Mouse (Mus musculus): ENCODE results near the gene Gm10134.
"Not testable (repeated sequence)": the region's sequence is repeated elsewhere in the genome, so short reads cannot be mapped to it uniquely, and the experiment has no call there.

The Gm10134 gene

DNA sequence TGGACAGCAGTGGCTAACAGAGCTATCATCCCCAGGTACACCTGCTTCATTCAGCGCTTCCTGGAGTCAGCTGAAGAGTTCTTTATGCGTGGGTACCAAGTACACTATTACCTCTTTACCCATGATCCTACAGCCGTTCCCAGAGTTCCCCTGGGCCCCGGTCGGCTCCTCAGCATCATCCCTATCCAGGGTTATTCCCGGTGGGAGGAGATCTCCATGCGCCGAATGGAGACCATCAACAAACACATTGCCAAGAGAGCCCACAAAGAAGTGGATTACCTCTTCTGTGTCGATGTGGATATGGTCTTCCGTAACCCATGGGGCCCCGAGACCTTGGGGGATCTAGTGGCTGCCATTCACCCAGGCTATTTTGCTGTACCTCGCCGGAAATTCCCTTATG is 1.2 kb upstream of the Gm10134 start:
- no peak for DNase-seq (ENCODE audit: low spot score in 2 of 2)

DNA sequence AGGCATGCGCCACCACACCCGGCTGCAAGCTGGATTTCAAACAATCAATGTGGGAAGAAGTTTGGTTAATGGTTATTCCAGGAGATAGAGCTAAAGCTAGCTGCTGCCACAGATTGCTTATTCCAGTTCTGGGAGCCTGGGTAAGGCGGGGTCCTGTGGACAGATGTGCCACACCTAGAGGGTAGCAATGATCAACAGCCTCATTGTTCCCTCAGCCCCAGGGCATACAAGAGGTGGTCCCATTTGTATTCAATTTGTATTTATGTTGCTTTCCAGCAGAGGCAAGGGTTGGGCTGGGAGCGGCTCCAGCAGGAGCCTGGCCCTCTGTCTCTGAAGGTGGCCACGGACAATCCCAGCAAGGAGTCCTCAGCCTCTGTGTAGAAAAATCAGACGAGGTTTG is 396 bp downstream of the Gm10134 start:
- DNase-seq (ENCODE audit: low spot score in 2 of 2), result no peak

DNA sequence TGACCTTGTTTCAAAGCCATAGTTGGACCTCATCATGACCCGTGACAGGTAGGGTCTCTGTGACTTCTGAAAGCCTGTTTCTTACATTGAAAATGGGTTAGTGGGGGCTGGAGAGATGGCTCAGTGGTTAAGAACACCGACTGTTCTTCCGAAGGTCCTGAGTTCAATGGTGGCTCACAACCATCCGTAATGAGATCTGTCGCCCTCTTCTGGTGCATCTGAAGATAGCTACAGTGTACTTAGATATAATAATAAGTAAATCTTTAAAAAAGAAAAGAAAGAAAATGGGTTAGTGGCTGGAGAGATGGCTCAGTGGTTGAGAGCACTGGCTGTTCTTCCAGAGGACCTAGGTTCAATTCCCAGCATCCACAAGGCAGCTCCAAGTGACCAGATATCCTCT is 5.7 kb downstream of the Gm10134 start:
- DNase-seq (ENCODE audit: low spot score in 2 of 2), result not testable (repeated sequence)

DNA sequence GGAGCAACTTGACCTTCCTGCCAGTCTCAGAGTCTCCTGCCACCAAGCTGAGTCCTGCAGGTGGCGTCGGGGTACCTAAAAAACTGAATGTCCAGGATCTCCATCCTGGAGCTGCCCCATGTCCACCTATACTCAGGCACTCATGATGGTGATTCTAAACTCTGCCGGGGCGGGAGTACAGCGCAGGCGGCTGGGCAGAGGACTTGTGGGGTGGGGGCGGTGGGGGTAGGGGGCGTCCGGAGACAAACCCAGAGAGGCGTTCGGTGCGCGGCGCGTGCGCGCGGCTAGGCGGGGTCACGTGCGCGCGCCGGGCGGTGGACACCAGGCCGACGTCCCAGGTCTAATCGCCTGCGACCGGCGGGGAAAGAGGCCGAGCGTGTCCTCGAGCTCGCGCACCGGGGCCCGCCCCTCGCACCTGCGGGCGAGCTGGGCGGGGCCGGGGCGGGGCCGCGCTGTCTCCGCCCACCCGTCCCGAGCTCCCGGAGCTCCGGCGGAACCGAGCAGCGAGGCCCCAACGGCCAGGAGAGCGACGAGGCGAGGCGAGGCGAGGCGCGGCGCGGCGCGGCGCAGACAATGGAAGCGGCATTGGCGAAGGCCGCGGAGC is 7.0 kb downstream of the Gm10134 start, which contains the start of gene Ralgds:
Gene Ralgds (plus strand): TSS at position 328 of the 604 bp plus-strand sequence.
- no peak for DNase-seq (ENCODE audit: low spot score in 2 of 2)

DNA sequence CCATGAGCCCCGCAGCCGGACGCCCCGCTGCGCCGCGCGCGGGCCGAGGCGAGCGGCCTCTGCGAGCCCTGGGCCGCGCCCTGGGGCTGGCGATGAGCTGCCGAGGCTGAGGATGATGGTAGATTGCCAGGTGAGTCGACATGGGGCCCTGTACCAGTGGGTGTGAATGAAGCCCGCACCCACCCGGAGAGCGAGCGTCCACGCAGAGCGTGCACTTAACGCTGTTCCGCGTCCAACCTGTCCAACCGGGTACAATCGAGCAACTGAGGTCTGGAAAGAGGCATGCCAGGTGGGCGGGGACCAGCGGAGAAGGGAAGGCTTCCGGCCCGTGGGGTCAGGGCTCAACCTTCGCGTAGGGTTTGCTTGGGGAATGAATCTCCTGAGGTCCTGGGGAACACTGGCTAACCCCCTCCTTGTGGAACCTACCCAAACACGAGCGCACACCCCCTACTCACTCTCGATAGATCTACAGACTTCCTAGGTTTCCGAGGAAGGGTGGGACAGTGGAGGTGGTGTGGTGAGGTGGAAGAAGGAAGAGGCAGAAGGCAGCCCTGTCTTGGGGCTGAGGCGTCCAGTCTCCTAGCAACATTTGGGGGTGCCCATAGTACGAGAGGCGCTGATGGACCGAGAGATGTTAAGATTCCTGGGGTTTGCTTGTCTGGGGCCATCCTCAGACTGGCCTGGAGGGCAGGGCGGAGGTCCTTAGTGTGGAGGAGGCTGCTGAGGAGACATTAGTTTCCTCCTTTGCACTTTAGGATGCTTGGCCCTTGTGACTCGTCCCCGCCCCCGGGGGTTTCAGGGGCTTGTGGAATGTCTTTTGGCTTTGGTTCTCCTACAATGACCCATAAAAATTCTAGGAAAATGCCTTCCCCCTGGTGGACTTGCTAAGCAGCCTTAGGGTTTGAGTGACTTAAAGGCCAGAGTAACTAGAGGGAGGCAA is 7.8 kb downstream of the Gm10134 start:
- DNase-seq (ENCODE audit: low spot score in 2 of 2), result peak in 1 of 2 experiments; percentile 46

DNA sequence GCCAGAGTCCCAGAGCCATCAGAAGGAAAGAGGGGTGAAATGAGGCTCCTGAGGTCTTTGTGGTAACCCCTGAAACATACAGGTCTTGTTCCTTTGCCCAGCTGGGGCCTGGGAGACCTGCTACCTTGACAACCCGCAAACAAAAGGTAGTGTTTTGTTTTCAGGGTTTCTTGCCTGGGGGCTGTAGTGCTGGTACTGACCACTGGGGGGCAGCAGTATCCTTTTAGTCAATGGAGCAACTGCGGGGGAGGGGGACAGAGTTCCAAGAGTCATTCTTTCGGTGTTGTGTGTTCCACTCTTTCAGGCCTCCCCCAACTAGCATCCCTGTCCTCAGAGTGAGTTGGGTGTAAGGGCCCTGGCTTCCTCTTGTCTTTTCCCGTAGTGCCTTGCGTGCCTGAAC is 8.6 kb downstream of the Gm10134 start:
- peak in 1 of 2 experiments; percentile 89 for DNase-seq (ENCODE audit: low spot score in 2 of 2)

DNA sequence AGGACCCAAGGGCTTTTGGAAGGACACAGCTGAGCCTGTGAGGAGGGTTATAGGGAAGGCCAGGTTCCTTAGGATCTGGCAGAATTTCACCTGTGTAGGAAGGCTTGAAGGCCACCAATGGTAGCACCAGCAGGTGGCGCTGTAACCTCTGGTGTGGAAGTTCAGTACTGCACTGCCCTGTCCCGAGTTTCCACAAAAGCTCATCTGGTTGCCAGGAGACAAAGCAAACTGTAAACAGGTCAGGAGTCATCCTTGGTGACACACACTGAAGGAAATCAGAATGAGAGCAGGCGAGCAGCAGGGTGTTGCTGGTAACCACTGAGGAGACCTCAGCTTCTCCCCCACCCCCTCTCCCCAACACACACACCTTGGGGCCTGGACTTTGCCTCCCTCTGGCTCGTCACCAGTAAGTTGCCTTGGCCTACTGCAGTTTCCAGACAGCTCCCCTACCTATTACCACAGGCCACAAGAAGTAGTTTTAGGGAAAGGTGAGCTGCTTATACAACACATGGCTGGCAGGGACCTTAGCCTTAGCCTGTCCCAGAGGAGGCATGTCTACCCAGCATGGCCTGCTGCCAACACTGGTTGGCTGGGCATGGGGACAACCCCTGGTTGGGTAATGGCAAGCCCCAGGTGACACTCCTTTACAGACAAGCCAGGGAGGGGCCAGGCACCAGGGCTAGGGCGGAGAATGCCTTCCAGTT is 11.5 kb downstream of the Gm10134 start:
- no peak for DNase-seq (ENCODE audit: low spot score in 2 of 2)

DNA sequence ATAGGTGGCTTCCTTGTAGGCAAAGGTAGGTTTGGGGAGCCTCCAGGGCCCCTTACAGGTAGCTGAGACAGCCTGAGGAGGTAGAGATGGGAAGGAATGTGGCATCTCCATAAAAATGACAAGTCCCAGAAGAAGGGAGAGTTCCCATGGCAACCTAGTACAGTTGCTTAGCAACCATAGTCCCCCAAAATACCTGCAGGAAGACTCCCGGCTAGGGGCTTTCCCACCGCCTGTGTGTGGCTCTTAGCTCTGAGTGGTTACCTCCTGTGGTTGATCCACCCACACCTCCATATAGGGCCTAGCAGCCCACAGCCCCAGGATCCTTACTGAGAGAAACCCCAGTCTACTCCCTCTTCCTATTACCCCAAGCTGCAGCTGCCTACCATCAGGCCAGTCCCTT is 12.3 kb downstream of the Gm10134 start:
- peak; percentile 79 to 83 for DNase-seq (ENCODE audit: low spot score in 2 of 2)

DNA sequence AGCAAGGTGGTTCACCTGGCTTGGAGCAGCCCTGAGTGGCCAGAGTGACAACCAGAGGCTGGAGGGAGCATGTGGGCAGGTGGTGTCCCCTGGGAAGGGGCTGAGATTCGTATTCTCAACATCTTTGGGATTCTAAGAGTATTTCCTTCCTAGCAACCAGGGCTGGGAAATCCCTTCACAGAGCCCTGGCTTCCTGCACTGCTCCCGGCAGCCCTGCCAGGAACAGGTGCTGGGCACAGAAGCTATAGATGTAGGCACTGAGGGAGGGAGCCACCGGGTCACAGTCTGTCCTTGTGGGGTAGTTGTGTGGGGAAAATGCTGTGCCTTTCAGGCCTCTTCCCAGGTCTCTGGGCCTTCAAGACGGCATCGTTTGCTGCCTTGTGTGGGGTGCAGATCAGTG is 14.7 kb downstream of the Gm10134 start:
- DNase-seq (ENCODE audit: low spot score in 2 of 2), result no peak

DNA sequence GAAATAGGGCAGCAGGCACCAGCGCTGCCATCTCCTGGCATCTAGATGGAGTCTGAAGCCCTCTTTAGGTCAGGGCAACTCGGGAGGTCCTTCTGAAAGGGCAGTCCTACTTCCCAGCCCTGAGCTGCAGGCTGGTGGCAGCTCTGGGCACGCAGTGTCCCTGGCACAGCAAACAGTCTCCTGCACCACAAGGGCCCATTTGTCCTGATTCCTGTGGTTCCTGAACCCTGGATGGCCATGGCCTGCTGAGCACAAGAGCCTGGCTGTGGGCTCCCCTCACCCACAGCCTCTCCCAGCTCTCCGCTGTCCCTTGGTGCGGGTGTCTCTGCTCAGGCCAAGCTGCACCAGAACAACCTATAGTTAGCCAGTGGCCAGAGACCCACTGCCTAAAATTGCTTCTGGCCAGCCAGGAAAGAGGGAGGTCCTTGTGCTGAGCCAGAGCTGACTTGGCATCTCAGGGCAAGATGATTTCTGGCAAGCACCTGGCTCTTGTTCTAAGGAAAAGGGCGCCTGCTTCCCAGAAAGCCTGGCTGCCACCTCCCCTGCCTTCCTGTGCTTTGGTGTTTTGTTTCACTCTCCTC is 15.8 kb downstream of the Gm10134 start:
- peak in 1 of 2 experiments; percentile 75 for DNase-seq (ENCODE audit: low spot score in 2 of 2)

DNA sequence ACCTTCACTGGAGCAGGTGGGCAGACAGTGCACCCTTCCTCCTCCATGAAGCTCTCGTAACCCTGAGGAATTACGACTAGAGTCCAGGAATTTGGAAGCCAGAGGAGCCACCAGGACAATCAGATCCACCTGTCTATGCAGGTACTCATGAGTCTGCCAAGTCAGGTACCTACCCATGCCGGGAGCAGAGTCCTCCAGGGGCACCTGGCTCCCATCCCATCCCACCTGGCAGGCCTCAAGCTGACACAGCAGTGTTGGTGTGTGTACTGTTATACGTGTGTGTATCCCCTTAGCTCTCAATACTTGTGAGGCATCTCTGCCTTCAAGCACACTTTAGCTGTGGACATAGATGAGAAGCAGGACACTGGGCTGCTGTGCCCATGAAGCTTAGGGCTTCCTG is 16.3 kb downstream of the Gm10134 start:
- DNase-seq (ENCODE audit: low spot score in 2 of 2), result no peak

DNA sequence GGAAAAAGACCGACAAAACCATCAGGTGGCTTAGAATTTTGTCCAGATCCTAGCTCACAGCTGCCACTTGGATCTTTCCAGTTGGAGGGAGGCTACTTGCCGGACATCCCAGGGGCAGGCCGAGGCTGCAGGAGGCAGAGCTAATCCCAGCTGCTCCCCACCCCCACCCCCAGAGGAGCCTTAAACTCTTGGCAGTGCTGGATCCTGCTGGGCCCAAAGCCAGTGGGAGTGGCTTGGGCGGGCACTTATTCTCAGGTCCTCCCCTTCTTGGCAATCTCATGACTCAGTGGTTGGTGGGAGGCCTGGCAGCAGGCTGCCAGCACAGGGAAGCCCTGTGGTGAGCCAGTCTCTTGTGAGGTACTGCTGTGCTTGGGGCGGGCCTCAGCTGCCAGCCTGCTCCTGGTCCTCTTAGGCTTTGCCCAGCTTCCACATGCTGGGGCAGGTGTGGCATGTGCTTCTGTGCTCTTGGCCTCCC is 17.8 kb downstream of the Gm10134 start:
- DNase-seq (ENCODE audit: low spot score in 2 of 2), result peak; percentile 82 to 91

DNA sequence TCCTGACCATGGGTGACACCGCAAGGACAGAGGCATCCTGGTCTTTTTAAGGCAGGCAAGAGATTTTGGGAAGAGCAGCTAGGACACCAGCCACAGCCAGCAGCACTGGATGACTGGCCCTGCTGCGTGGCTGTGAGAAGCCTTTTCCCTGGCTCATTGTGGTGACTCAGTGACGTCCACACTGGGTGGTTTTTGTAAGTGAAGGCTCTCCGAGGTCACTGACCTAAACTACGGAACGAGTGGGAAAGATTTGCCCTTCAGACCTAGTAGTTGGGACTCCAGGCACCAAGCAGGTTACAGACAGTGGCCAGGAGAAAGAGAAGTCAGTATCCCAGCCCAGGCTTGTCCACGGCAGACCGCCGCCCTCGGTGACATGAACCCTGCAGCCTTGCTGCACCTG is 18.5 kb downstream of the Gm10134 start:
- DNase-seq (ENCODE audit: low spot score in 2 of 2), result no peak

DNA sequence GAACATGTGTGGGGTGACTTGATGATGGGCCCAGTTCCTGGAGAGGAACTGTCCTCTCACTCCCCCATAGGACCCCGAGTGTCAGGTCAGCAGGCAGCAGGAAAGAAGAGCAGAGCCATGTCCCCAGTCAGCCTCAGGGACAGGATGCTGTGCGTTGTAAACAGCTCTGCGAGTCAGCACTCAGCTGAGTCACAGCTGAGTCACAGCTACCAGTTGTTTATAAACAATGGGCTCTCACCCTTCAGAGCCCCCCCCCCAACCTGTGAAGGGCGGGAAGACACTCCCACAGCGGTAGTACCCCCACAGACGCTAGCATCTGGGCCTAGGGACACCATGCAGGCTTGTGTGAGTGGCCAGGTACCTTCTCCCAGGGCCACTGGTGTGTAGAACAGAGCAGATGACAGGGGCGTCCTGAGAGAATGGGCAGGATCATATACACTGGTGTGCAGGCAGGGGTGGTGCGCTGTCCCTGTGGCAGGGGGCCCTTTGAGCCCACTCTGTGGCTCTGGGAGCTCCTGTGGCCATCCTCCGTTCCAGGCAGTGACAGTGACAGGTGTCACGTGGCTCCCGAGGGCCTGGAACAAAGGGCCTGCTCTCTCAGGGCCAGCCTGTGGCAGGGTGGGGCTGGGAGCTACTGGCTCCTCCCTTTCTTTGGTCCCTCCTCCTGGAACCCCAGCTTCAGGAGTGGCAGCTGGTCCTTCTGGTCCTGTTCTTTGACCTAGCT is 19.5 kb downstream of the Gm10134 start:
- no peak for DNase-seq (ENCODE audit: low spot score in 2 of 2)

DNA sequence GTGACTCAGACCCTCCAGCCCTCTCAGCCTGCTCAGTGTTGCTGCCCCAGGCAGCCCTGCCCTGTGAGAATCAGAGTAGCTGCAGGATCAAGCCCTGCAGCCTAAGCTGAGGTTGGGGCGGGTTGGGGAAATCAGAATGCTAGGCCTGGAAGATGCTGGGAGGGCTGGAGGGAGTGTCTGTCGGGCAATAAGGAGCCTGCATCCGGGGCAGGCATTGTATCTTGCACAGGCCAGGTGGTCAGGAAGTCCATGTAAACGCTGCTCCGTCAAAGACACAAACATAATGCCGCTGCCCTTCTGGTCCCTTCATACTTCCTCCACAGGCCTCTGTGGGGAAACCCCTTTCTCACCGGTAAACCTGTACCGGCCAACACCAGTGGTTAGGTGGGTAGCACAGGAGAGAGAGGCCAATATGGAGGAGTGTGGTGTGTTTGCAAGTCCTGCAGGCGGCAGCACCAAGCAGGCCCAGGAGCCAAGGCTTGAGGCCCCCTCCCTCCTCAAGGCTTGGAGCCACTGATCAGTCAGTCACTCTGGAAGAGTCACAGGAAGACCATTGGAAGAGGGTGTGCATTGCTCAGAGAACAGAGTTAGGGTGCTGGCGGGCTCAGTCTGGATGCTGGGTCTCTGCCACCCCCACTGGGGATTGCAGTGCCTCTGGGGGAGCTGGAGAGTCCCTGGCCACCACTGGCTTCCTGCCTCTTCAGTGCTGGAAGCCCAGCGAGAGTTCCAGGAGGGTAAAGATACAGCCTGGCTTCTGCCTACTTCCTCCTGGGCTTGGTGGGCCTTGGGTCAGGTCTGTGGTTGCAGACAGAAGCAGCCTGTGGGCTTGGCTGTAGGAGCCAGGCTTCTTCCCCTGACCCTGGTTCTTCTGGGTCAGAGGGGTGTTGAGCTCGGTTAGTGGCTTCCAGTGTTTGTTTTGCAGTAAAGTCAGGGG is 20.3 kb downstream of the Gm10134 start:
- DNase-seq (ENCODE audit: low spot score in 2 of 2), result no peak

DNA sequence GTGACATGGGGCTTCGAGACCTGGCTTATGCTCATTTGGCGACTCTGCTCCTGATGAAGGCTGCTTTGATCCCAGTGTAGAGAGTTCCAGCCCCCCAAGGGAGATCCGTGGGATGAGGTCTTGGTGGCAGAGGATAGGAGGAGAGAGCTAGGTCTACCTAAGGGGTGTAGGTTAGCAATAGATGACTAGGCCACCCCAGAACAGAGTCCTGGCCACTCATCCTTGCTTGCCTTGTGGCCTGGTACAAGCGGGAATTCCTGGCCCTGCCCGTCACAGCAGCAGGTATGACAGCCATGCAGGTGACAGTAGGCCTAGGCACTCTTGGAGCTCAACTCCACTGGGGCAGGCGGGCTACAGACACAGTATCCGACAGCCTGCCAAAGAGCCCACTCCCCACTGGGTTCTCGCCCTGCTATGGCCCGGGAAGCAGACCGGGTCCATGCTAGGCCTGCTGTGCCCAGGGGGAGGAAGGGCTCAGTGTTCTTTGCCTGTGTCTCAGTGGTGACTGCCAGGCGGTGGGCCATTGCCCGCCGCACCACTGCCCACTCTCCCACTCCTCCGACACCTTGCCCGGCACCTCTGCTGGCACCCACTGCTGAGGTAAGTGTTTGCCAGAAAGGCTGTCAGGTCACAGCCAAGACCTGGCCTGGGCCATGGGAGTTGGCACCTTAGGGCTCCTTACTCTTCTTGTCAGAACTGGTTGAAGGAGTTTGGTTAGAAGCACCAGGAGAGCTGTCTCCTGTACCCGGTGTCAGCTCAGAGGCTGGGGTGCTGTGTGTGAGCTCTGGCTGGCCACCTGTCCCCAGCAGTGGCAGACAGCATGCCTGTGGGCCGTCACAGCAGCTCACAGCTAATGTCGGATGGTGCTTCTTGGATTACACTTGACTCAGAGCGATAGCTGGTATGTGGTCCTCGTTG is 21.8 kb downstream of the Gm10134 start:
- DNase-seq (ENCODE audit: low spot score in 2 of 2), result no peak

DNA sequence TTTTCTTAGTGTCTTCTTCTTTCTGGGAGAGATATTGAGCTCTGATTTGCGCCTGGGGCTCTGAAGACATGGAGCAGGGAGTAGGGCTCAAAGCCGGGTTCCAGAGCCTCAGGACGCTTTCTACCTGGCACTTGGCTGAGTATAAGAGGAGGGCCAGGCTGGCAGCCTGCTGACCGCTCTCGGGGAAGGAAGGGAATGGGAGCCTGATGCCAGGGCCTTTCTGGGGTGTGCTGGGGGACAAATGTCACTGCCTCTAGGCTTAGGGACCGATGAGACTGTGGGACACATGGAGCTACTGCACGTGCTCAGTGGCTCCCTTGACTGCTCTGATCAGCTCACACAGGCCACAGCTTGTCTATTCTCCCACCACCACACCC is 22.4 kb downstream of the Gm10134 start:
- DNase-seq (ENCODE audit: low spot score in 2 of 2), result no peak

DNA sequence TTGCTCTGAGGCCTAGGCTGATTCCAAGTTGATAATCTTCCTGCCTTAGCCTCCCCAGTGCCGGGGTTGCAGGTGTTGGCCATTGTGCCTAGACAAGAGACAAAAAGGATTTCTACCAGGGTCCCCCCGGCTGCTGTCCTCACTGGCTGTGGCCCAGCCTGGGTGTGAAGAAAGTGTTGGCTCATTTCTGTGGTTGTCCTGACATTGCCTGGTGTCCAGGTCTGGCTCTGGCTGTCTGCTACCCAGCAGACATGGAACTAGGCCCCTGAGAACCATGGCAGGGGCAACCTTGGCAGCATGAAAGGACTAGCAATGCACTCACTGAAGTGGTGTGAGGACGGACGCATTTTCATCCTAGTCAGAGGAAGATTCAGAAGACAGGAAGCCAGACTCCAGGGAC is 24.0 kb downstream of the Gm10134 start:
- DNase-seq (ENCODE audit: low spot score in 2 of 2), result no peak

DNA sequence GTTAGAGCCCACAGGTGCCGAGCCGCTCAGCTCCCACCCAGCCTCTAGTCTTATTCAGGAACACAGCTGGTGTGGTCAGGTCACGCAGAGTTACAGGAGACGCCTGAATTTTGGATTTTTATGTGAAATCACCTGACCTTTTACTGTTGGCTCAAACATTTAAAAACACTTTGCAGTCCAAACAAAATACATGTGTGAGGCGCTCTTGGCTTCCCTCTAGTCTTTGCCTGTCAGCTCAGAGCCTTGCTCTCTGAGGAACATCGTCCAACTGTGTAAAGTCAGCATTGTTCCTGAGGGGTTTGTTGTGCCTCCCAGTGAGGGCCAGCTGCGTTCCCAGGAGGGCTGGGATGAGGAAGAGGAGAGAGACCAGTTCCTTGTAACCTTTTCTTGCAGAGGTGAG is 24.4 kb downstream of the Gm10134 start:
- no peak for DNase-seq (ENCODE audit: low spot score in 2 of 2)

Measured in left cerebral cortex, adult 9 months (tissue).